Mouse (Mus musculus): ENCODE data around the gene Spr. TPM values are rescaled to one million over a fixed set of nuclear protein-coding genes. Genes with fewer than 3 reads are reported as not detected.
A peak's percentile ranks its signal among the peaks of the same experiment; 100 is the strongest.
"Not testable (repeated sequence)": the region's sequence is repeated elsewhere in the genome, so short reads cannot be mapped to it uniquely, and the experiment has no call there.

The Spr gene
- total RNA-seq, 2 experiments from 2014 or later, result 18.7 to 23.5 TPM

- not testable (repeated sequence) for DNase-seq (ENCODE audit: low spot score in 2 of 2)
Observed at GRCm38 (mm10) chr6:85132794-85133193, 4.8 kb downstream of the Spr start.

GRCm38 (mm10) chr6:85132237-85132636, 5.3 kb downstream of the Spr start:
- not testable (repeated sequence) for DNase-seq (ENCODE audit: low spot score in 2 of 2)

GRCm38 (mm10) chr6:85131673-85132072, 5.9 kb downstream of the Spr start:
- DNase-seq (ENCODE audit: low spot score in 2 of 2), result peak in 1 of 2 experiments; percentile 66

- DNase-seq (ENCODE audit: low spot score in 2 of 2), result not testable (repeated sequence)
Observed at GRCm38 (mm10) chr6:85117545-85118511, 19.7 kb downstream of the Spr start.

GRCm38 (mm10) chr6:85105033-85105615, 32.4 kb downstream of the Spr start:
- no peak for DNase-seq (ENCODE audit: low spot score in 2 of 2)

GRCm38 (mm10) chr6:85103321-85103720, 34.2 kb downstream of the Spr start:
- no peak for DNase-seq (ENCODE audit: low spot score in 2 of 2)

GRCm38 (mm10) chr6:85096441-85096840, 41.1 kb downstream of the Spr start:
- no peak for DNase-seq (ENCODE audit: low spot score in 2 of 2)

GRCm38 (mm10) chr6:85087425-85087824, 50.1 kb downstream of the Spr start:
- no peak for DNase-seq (ENCODE audit: low spot score in 2 of 2)

GRCm38 (mm10) chr6:85086645-85087044, 50.9 kb downstream of the Spr start:
- DNase-seq (ENCODE audit: low spot score in 2 of 2), result no peak

Other genes starting within 250 kb of the Spr start
- 10 to 100 TPM; 24.1 to 27.3 TPM for gene Exoc6b, start 68.3 kb downstream of the Spr start, total RNA-seq (2021)
- gene Emx1, start 49.7 kb upstream of the Spr start, total RNA-seq (2021), result not detected
- gene Sfxn5, start 195.7 kb upstream of the Spr start, total RNA-seq (2021), result 1 to 10 TPM; 4.7 to 5.4 TPM
- gene Rab11fip5, start 236.9 kb upstream of the Spr start, total RNA-seq (2021), result 10 to 100 TPM; 49.3 to 50.8 TPM